Mouse (Mus musculus): ENCODE data around the gene Pcgf1. TPM values are rescaled to one million over a fixed set of nuclear protein-coding genes. Genes with fewer than 3 reads are reported as not detected.

Pcgf1 gene
- total RNA-seq (2021) = 1 to 10 TPM; 6.7 to 7.1 TPM
- long read RNA-seq, experiment 1, partial matches to known transcripts = 4 of 6 reads
- long read RNA-seq, experiment 1, other reads (novel, unspliced or antisense) = 2 of 6 reads
- long read RNA-seq, experiment 2, partial matches to known transcripts = 3 of 8 reads
- long read RNA-seq, experiment 2, other reads (novel, unspliced or antisense) = 1 of 8 reads

GRCm38 (mm10) chr6:83077630-83078323 lies at the start of gene Pcgf1:
Pcgf1 (plus strand) TSS chr6:83077869.
- no peak for DNase-seq

- no peak for DNase-seq
Measured at GRCm38 (mm10) chr6:83029777-83030176, 47.9 kb upstream of the Pcgf1 start.

DNA sequence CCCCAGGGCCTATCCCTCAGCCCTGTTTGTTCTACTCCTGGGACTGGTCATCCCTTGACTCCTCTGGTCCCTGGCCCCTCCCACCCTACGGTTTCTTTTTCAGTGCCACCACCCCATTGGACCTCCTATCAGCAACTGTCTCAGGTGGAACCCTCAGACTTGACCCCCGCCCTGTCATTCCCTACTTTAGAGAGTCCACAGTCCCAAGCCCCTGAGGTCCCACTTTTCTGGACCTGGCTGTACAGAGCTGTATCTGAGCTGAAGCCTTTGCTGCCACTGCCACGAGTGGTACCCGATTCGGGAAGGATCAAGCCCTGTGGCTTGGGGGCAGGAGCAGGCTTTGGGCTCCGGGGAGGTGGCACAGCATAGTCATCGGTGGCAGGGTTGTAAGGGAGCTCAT lies 46.6 kb upstream of the Pcgf1 start:
- no peak for DNase-seq

DNA sequence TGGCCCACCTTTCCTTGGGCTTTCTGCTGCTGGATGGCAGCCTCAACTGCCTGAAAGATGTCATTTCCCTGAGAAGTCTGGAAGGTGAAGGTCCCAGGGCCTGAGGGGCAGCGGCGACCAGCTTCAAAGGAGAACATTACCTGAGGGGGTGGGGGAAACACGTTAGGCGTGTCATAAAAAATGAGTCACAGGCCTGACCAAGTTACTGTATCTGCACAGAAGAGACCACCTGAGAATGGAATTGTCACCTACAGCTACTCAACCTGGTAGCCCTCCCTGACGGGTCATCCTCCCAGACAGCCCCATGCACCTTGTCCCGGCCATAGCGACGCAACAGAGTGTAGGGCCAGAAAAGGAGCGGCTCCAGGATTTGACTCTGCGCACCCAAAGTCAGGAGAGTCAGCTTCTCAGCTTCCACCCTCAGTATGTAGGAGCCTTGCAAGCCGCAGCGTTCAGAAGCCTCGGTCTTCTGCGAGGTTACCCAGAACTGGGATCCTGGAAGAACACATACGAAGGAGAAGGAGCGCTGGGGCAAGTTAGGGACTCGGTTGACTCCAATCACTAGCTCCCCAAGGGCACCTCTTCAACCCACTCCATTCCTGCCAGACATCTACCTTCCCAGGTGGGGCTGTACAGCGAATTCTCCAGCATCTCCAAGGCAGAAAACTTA lies 45.6 kb upstream of the Pcgf1 start:
- DNase-seq = no peak

- DNase-seq = no peak
Measured at GRCm38 (mm10) chr6:83032769-83033191, 44.9 kb upstream of the Pcgf1 start.

- peak; percentile 82 for DNase-seq
Measured at GRCm38 (mm10) chr6:83033249-83034185, 44.2 kb upstream of the Pcgf1 start, which contains the start of the genes Dok1 and Loxl3. Dok1 (minus strand) TSS chr6:83033471. Loxl3 (plus strand) TSS chr6:83034173.

- DNase-seq = no peak
Measured at GRCm38 (mm10) chr6:83034463-83035055, 43.1 kb upstream of the Pcgf1 start.

- DNase-seq = no peak
Measured at GRCm38 (mm10) chr6:83037188-83037587, 40.5 kb upstream of the Pcgf1 start.

DNA sequence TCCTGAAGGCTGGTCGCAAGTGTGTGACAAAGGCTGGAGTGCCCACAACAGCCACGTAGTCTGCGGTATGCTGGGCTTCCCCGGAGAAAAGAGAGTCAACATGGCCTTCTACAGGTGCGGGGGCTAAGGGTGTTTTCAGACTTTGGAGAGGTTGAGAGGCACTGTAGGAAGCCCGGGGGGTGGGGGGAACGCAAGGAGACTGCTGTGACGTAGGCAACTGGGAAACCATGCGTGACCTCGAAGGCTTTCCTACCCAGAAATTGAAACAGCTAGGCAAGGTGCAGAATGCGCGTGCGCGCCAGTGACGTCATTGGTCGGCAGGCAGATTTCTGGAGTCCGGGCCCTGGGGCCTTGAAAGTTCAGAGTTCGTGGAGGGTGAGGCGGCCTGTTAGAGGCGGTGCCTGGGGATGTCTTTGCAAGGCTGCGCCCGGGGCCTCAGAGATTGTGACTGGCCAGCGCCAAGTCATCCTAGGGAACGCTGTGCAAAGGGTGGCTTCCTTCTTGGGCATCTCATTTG lies 39.1 kb upstream of the Pcgf1 start:
- DNase-seq = peak; percentile 87

DNA sequence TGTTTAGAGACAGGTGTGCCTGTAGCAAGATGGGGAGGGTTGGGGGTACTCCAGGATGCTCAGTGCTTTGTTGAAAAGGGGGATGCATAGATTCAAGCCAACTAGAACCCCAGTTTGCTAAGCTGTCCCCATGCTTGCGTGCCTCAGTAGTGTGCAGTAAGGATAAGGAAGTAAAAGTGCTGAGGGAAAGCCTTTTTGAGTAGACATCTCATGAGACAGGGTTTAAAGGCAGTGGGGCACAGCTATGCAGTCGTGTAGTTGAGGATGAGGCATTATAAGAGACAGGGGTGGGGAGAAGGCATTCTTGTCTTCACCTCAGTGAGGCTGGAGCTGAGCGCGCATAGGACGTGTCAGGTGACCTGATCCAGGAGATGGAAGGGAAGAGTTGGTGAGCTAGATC lies 37.1 kb upstream of the Pcgf1 start:
- no peak for DNase-seq

GRCm38 (mm10) chr6:83043561-83043960 lies 34.1 kb upstream of the Pcgf1 start:
- no peak for DNase-seq

GRCm38 (mm10) chr6:83043993-83044392 lies 33.7 kb upstream of the Pcgf1 start:
- no peak for DNase-seq

DNA sequence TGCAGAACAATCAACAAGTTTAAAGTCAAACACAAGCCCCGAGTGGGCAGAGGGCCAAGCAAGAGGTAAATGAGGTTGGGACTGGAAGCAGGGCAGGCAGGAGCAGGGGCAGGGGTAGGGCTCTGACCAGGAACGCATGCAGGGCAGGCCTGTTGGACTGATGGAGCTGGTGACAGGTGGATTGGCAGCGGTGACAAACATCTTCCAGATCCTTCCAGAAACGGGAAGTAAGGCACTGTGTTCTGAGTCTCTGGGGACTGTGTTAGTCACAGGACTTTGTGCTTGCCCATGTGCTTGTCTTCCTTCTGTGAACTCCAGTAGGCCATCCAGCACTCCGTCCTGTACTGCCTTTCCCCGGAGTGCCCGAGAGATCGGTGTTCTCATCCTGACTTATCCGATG lies 32.9 kb upstream of the Pcgf1 start:
- no peak for DNase-seq

DNA sequence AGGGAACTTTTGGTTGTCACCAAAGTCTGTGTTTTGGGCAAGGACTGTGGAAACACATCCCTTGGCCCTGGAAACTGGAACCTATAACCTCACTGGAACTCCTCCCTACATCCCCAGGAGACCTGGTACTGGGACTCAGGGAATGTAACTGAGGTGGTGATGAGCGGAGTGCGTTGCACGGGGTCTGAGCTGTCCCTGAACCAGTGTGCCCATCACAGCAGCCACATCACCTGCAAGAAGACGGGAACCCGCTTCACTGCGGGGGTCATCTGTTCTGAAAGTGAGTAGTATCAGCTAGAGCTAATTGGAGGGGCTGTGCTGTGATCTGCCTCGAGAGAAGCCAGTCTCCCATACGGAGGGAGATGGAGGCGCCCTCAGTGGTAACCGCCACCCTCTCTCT lies 28.3 kb upstream of the Pcgf1 start:
- no peak for DNase-seq

DNA sequence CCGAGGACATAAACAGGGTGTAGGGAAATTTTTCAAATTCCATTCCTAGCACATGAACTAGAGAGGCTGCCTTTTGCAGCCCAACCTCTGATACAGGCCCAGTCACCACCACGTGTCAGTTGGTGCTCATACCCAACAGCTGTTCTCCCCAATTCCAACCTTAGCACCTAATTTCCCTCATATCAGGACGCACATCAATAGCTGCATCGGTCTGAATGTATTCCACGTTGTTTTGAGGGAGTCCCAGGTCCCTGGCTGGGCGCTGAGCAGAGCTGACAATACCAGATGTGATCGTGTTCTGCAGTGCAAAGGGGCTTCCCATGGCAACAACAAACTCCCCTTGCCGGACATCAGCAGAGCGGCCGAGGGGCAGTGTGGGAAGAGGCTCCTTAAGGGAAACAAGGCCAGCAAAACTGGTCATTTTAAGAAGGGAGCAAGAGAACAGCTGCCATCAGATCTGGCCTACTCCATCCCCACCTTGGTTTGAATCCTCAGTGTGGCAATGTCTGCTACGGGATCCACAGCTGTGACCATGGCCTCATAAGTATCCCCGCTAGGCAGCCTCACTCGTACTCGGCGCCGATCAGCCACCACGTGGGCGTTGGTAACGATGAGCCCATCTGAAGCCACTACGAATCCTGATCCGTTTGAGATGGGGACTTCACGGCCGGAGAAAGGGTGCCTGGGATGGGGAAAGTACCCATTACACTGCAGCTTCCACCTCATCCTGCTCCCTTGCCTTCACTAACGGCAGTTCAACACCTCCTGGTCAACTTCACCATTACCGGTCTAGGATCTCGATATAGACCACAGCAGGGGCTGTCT lies 24.3 kb upstream of the Pcgf1 start:
- DNase-seq = no peak

DNA sequence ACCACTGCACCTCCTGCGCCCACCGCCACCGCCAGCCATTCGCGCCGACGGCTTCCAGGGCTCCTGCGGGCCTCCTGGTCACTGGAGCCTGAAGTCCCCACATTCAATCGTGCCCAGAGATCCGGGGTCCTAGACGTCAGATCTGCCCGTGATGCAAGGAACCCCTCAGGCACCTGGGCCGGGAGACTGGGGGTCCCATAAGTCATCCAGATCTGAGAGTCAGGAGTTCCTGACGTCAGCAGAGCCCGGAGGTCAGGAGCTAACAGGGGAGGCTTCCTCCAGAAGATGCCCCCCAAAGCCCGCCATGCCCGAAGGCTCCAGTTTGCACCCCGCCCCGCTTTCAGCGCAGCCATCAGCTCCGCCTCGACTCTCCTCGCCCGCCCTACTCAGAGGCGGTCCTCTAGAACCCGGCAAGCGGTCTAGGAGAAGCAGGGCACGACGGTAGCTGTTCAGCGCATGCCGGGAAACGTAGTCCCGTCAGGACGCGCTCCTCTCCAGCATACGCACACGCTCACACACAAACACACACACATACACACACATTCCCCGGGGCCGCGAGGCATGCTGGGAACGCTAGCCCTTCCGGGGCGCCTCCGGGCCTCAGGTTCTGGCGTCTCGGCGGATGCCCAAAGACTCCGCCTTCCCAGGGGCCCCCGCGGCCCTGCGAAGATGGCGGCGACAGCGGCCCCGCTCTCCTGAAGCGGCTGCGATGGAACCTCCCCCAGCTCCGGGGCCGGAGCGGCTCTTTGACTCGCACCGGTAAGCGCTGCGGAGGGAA lies 23.4 kb upstream of the Pcgf1 start, which contains the start of gene Aup1:
Aup1 (plus strand) TSS at position 448 of the 778 bp plus-strand sequence.
- peak; percentile 97 for DNase-seq

DNA sequence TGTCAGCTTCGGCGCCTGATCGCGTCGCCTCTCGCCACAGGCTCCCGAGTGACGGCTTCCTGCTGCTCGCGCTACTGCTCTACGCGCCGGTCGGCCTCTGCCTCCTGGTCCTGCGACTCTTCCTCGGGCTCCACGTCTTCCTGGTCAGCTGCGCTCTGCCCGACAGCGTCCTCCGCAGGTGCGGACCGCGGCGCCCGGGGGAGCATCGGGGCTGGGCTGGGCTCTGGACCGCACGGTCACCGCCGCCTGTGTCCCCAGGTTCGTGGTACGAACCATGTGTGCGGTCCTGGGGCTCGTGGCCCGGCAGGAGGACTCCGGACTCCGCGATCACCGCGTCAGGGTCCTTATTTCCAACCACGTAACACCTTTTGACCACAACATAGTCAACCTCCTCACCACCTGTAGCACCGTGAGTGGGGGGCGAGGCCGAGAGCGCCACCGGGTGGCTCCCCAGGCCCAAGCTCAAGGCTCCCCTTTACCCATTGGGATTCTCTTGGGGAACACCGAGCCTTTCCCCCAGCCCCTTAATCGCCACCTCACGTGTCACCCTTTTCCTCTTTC lies 22.7 kb upstream of the Pcgf1 start, which contains the start of gene Htra2:
Htra2 (minus strand) TSS at position 403 of the 561 bp plus-strand sequence.
- no peak for DNase-seq

DNA sequence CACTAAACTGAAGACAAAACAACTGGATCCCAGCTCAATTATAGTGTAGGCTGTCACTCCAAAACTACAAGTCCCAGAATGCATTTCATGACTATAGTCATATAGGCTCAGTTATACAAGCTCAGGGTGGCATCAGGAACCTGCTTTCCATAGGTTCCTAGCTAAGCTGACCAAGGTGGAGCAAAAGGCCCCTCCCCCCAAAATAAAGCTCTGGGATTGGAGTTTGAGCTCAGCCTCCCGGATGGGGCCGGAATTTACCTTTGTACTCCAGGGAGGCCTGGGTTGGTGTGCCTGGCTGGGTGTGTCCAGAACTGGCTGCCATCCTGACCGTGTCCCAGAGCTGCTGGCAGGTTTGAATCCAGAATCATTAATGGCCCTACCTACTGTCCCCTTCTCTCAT lies 19.9 kb upstream of the Pcgf1 start, which contains the start of gene Dqx1:
Dqx1 (plus strand) TSS at position 55 of the 400 bp plus-strand sequence.
- DNase-seq = no peak

GRCm38 (mm10) chr6:83058725-83059124 lies 18.9 kb upstream of the Pcgf1 start:
- no peak for DNase-seq

Measured in gastrocnemius, postnatal 25 days (tissue).